Mouse (Mus musculus) thymus, postnatal 25 days (tissue): ENCODE data around the gene Cdc42se1.

Experiments
- DNase-seq: peaks from one replicate; pipeline ENCODE4 v3.0.0; 2022

Cdc42se1 gene

GRCm38 (mm10) chr3:95224295-95224694, 4.2 kb upstream of the Cdc42se1 start:
- no peak for DNase-seq

GRCm38 (mm10) chr3:95227214-95227613, 1.3 kb upstream of the Cdc42se1 start:
- DNase-seq: no peak

DNA sequence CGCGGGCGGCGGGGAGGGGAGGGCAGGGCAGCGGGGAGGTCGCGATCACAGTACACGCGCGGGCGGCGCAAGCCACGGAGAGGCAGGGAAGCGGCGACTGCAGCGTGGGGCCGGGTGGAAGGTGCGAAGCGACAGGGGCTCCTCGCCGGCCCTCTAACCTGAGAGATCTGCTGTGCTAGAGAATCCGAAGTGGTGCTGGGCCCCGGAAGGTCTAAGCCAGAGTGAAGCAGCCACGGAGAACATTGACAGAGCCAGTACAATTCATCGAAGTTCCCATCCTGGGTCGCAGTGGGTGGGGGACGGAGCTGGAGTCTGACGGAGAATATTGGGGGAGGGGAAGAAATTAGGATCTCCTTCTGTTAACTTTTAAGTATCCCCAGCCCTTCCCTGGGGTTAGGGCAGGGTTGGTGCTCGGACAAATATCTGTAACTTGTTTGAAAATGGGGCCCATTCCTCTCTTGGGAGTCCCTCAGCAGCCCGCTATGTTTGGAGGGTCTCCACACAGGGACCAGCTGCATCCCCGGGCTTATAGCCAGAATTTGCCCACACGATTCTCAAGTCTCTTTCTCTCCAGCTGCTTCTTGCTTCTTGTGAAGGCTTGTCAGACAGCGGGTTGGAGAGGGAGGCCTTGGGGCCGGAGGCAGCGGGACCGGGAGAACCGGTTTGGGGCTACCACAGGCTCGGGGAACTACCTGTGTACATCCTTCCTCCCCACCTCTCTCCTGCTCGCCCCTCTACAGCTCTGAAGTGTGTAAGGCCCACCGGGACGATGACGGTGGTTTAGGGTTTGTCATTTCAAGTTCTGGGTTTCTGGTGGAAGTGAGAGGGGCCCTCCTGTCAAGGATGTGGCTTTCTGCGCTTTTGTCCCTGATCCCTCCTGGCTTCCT, 605 bp downstream of the Cdc42se1 start:
- DNase-seq: peak; percentile 64

DNA sequence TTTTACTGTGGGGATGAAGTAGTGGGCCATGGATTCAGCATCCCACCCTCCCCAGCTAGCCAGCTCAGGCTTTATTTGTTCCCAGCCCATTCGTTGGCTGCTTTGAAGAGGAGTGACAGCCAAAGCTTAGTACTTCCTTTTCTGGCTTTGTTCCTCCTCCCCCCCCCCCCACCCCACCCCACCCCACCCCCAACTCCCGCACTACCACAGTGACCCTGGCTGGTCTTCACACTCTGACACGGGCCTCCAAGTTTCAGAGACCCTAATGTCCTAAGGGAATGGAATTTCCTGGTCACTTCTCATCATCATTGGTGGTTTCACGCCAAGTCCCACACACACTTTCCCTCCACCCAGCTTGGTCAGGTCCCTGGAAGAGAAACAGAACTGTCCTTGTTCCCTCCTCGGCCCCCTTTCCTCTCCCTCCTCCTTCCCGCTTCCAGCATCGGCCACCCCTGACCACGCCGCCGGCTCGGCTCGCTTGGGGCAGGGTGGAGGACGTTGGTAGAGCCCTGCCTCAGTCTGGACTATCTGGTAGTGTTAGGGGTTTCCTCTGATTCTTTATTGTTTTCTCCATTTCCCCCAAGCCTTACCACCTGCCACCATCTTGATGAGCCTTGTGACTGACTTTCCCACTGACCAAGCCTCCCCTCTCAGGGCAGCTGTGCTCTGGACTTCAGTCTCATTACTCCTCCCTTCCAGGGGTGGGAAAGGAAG, 1.4 kb downstream of the Cdc42se1 start:
- peak; percentile 48 for DNase-seq

DNA sequence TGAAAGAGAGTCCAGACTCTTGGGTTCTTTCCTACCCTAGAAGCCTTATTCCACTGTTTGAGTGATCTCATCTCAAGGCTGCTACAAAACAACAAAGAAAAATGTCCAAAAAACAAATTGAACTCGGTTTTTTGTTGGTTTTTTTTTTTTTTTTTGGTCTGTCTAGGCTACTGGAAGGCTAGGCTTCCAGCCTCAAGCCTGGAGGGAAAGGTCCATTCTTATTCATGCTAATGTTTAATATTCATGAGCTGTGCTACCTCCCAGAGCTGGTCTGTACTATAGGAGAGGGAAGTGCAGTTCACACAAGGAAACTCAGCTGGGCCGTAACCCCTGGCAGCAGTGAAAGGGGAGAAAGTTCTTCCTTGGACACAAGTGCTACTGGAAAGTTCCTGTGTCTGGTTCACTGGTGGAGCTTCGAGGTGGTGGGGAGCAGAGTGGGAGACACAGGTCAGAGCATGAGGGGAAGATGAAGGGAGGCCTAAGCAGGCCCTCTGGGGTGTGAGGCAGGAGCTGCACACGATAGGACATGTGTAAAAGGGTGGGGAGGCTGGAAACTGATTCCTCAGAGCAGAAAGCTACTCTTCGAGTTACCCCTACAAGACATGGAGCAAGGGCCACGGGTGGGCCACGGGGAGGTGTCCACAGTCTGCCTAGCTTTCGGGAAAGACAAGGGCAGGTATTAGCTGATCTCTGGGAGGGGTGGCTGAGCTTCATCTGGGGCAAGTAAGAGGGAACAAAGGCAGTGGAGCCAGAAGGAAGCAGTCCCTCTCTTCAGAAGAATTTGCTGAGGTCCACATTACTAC, 2.2 kb downstream of the Cdc42se1 start:
- peak; percentile 55 for DNase-seq

- peak; percentile 75 for DNase-seq
Measured at GRCm38 (mm10) chr3:95231298-95232221, 3.0 kb downstream of the Cdc42se1 start, which contains the start of gene Mllt11. Gene Mllt11 (minus strand): TSS chr3:95232171.

- DNase-seq: no peak
Measured at GRCm38 (mm10) chr3:95232771-95233170, 4.2 kb downstream of the Cdc42se1 start.

- DNase-seq: no peak
Measured at GRCm38 (mm10) chr3:95233303-95233980, 4.9 kb downstream of the Cdc42se1 start.

- DNase-seq: no peak
Measured at GRCm38 (mm10) chr3:95235386-95236301, 7.1 kb downstream of the Cdc42se1 start.

DNA sequence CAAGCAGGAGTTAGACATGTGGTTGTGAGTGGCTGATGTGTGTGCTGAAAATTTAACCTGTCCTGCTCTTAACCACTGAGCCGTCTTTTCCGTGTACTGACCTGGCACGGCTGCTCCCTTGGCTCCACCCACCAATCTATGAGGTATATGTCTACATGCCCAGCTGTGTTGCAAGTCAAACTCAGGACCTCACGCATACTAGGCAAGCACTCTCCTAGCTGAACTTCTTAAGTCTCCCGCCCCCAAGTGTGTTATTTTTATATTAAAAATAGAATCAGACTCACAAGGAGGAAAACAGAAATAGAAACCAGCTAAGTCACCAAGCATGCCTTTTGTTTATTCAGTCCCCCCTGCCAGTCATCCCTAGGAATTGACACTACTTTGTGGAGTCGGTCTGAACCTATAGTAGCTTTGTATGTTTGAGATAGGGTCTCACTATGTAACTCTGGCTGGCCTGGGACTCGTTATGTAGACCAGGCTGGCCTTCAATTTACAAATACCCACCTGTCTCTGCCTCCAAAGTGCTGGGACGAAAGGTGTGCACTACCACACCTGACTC, 9.1 kb downstream of the Cdc42se1 start:
- no peak for DNase-seq

GRCm38 (mm10) chr3:95239022-95239421, 10.5 kb downstream of the Cdc42se1 start:
- DNase-seq: no peak

- no peak for DNase-seq
Measured at GRCm38 (mm10) chr3:95239971-95240370, 11.4 kb downstream of the Cdc42se1 start.

DNA sequence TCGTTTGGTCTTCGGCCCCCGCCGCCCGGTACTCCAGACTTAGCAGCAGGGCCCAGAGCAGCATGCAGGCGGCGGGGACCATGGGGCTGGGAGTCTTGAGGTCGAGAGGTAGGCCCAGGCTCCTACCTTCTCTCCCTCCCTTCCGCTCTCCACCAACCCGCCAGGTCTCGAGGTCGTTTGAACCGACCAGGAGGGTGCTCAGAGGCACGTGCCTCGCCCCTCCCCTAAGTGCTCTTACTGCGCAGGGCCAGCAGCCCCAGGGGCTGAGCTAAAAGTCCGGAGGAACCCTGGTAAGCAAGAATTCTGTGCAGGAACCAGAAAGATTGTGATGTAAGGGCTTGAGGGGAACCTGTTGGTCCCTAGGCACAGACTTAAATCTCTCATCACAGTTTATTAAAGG, 12.4 kb downstream of the Cdc42se1 start:
- DNase-seq: no peak

- DNase-seq: no peak
Measured at GRCm38 (mm10) chr3:95241498-95241897, 13.0 kb downstream of the Cdc42se1 start, which contains the start of gene Gm128. Gene Gm128 (minus strand): TSS chr3:95241598.

- no peak for DNase-seq
Measured at GRCm38 (mm10) chr3:95243086-95243485, 14.6 kb downstream of the Cdc42se1 start.

DNA sequence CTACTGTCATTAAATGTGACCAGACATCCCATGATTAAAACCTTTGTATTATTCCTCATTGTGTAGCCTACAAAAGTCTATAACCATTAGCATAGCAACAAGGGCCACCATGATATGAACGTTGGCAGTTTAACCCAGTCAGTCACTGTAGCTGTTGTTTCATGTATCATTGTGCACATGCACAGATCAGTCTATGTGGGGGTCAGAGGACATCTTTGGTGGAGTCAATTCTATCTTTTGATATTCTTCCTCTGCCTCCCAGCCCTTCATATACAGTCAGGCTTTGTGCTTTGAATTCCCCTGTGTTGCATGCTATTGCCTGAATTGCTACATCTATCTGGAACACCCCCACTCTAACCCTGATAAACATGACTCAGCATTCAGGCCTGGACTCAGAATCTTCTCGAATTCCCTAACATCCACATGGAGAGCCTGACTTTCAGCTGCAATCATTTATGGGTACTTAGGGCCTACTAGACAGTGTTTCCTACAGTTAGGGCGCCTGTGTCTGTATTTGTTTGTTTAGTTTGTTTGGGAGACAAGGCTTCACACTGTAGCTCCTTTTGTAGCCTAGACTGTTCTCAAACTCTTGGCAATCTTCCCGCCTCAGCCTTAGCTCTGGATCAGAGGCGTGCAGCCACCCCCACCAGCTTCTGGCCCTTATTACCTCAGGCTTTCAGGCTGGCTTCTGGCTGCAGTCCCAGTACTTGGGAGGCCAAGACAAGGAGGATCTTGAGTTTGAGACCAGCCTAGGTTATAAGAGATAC, 18.1 kb downstream of the Cdc42se1 start:
- no peak for DNase-seq

- no peak for DNase-seq
Measured at GRCm38 (mm10) chr3:95247660-95248336, 19.3 kb downstream of the Cdc42se1 start.

GRCm38 (mm10) chr3:95250361-95250760, 21.8 kb downstream of the Cdc42se1 start:
- DNase-seq: no peak
